Mouse (Mus musculus) brain, embryonic 18.5 days (tissue): ENCODE measurements around the gene Zfhx3.
A peak's percentile ranks its signal among the peaks of the same experiment; 100 is the strongest.
"Not testable (repeated sequence)": the region's sequence is repeated elsewhere in the genome, so short reads cannot be mapped to it uniquely, and the experiment has no call there.

ENCODE experiments used
- DNase-seq: peaks from one replicate; pipeline ENCODE4 v3.0.0-alpha.2; 2012; ENCODE audit warnings: low read depth, low spot score

Zfhx3 gene

GRCm38 (mm10) chr8:107941922-107942694 lies at the start of gene Zfhx3:
Gene Zfhx3, plus strand, starts transcription at chr8:107942644.
- no peak for DNase-seq

GRCm38 (mm10) chr8:107918984-107919383 lies 23.5 kb upstream of the Zfhx3 start:
- DNase-seq: no peak

- no peak for DNase-seq
Observed at GRCm38 (mm10) chr8:107926149-107926548, 16.3 kb upstream of the Zfhx3 start.

GRCm38 (mm10) chr8:107936725-107937124 lies 5.7 kb upstream of the Zfhx3 start:
- no peak for DNase-seq

- not testable (repeated sequence) for DNase-seq
Observed at GRCm38 (mm10) chr8:107938231-107938630, 4.2 kb upstream of the Zfhx3 start.

- no peak for DNase-seq
Observed at GRCm38 (mm10) chr8:107940181-107940580, 2.3 kb upstream of the Zfhx3 start.

- no peak for DNase-seq
Observed at GRCm38 (mm10) chr8:107942752-107943510, 487 bp downstream of the Zfhx3 start.

GRCm38 (mm10) chr8:107943550-107944348 lies 1.3 kb downstream of the Zfhx3 start:
- DNase-seq: no peak

GRCm38 (mm10) chr8:107944676-107945600 lies 2.5 kb downstream of the Zfhx3 start:
- DNase-seq: no peak

- DNase-seq: no peak
Observed at GRCm38 (mm10) chr8:107946888-107947287, 4.4 kb downstream of the Zfhx3 start.

- DNase-seq: no peak
Observed at GRCm38 (mm10) chr8:107955887-107956286, 13.4 kb downstream of the Zfhx3 start.

GRCm38 (mm10) chr8:107957566-107957965 lies 15.1 kb downstream of the Zfhx3 start:
- DNase-seq: no peak

GRCm38 (mm10) chr8:107960466-107960865 lies 18.0 kb downstream of the Zfhx3 start:
- no peak for DNase-seq

GRCm38 (mm10) chr8:107960878-107961277 lies 18.4 kb downstream of the Zfhx3 start:
- no peak for DNase-seq

- no peak for DNase-seq
Observed at GRCm38 (mm10) chr8:107972198-107972597, 29.8 kb downstream of the Zfhx3 start.

- DNase-seq: no peak
Observed at GRCm38 (mm10) chr8:107974451-107974850, 32.0 kb downstream of the Zfhx3 start.

GRCm38 (mm10) chr8:107978247-107978646 lies 35.8 kb downstream of the Zfhx3 start:
- DNase-seq: no peak

- DNase-seq: no peak
Observed at GRCm38 (mm10) chr8:107980618-107981017, 38.2 kb downstream of the Zfhx3 start.

- DNase-seq: peak; percentile 26
Observed at GRCm38 (mm10) chr8:107986629-107987028, 44.2 kb downstream of the Zfhx3 start.

- no peak for DNase-seq
Observed at GRCm38 (mm10) chr8:107998874-107999273, 56.4 kb downstream of the Zfhx3 start.

- DNase-seq: no peak
Observed at GRCm38 (mm10) chr8:108011516-108011915, 69.1 kb downstream of the Zfhx3 start.
